Mouse (Mus musculus) bone marrow macrophage, adult 2 months (primary cell): ENCODE data around the gene Aff3.

Experiments
- CTCF ChIP-seq: IDR thresholded peaks from 2 replicates; pipeline ENCODE4 v1.5.1; 2012; ENCODE audit warnings: low read depth, mild to moderate bottlenecking, low read length, moderate library complexity
- POLR2A ChIP-seq: IDR thresholded peaks from 2 replicates; pipeline ENCODE4 v1.6.1; 2012; ENCODE audit warnings: mild to moderate bottlenecking, low read depth, low read length, borderline replicate concordance

- TF ChIP-seq CTCF (no peak), POLR2A (no peak)
Observed at GRCm38 (mm10) chr1:38620401-38620800, 44.4 kb downstream of the Aff3 start.
